Mouse (Mus musculus): Measurements from ENCODE around the gene Pax2. TPM values are rescaled to one million over a fixed set of nuclear protein-coding genes. Genes with fewer than 3 reads are reported as not detected.

The Pax2 gene
- total and polyA plus RNA-seq, 3 experiments: not detected

GRCm38 (mm10) chr19:44756421-44757230 lies 781 bp downstream of the Pax2 start:
- Histone ChIP-seq H3K9ac (ENCODE audit: control insufficient read depth, low read depth, low read length, poor library complexity, severe bottlenecking) (no peak overlapping the region), H3K27me3 (ENCODE audit: control insufficient read depth in 1 of 2, insufficient read depth in 2 of 2, low read length in 2 of 2) (no peaks in the 10 kb centered on the region), H3K27ac (ENCODE audit: control insufficient read depth, low read depth, low read length) (no peak overlapping the region), H3K4me1 (ENCODE audit: control insufficient read depth in 1 of 2, insufficient read depth in 2 of 2, low read length in 2 of 2) (no peaks in the 10 kb centered on the region), H3K9me3 (replicated peaks; ENCODE audit: insufficient read depth, low read length) (no peaks in the 10 kb centered on the region), H3K79me2 (ENCODE audit: control insufficient read depth, insufficient read depth, low read length, poor library complexity) (no peaks in the 10 kb centered on the region), H3K4me3 (ENCODE audit: control insufficient read depth in 1 of 2, insufficient read depth in 1 of 2, low read depth in 2 of 2, low read length in 2 of 2) (no peak overlapping the region), H3K36me3 (ENCODE audit: control insufficient read depth in 1 of 2, insufficient read depth in 2 of 2, low read length in 2 of 2) (no peaks in the 10 kb centered on the region)
- DNase-seq (ENCODE audit: low read depth, low spot score): no peak
- TF ChIP-seq USF2 (IDR thresholded peaks at IDR 0.05; ENCODE audit: borderline replicate concordance in 1 of 2, insufficient read depth in 1 of 2, low read depth in 1 of 2, low read length in 2 of 2) (no peak), POLR2A (IDR thresholded peaks at IDR 0.05; ENCODE audit: control insufficient read depth in 1 of 2, insufficient read depth in 1 of 2, low read depth in 1 of 2, low read length in 2 of 2, poor library complexity in 1 of 2) (no peak), RCOR1 (IDR thresholded peaks at IDR 0.05; ENCODE audit: low read depth, low read length) (no peak), ETS1 (IDR thresholded peaks at IDR 0.05; ENCODE audit: low read depth, low read length) (no peak), MAZ (IDR thresholded peaks at IDR 0.05; ENCODE audit: low read depth, low read length) (no peak), KAT2A (conservative IDR thresholded peaks at IDR 0.05; ENCODE audit: low read depth, low read length) (no peak), NELFE (IDR thresholded peaks at IDR 0.05; ENCODE audit: low read depth, low read length) (no peak), TAL1 (IDR thresholded peaks at IDR 0.05; ENCODE audit: low read length) (no peak), TBP (IDR thresholded peaks at IDR 0.05; ENCODE audit: low read depth, low read length) (no peak), USF1 (IDR thresholded peaks at IDR 0.05; ENCODE audit: low read depth, low read length) (no peak), E2F4 (IDR thresholded peaks at IDR 0.05; ENCODE audit: borderline replicate concordance, low read depth, low read length) (no peak), ZC3H11A (IDR thresholded peaks at IDR 0.05; ENCODE audit: low read depth, low read length) (no peak), BHLHE40 (IDR thresholded peaks at IDR 0.05; ENCODE audit: borderline replicate concordance, low read depth, low read length) (no peak), TCF12 (IDR thresholded peaks at IDR 0.05; ENCODE audit: low read depth, low read length) (no peak), MAX (IDR thresholded peaks at IDR 0.05; ENCODE audit: low read length) (no peak), POLR2AphosphoS5 (IDR thresholded peaks at IDR 0.05; ENCODE audit: borderline replicate concordance, low read depth, low read length) (no peak), ELF1 (IDR thresholded peaks at IDR 0.05; ENCODE audit: low read depth, low read length) (no peak), CTCF (IDR thresholded peaks at IDR 0.05 in 2 of 3, conservative IDR thresholded peaks at IDR 0.05 in 1 of 3; ENCODE audit: control insufficient read depth in 1 of 3, insufficient read depth in 1 of 3, low read depth in 2 of 3, low read length in 3 of 3, poor library complexity in 1 of 3, severe bottlenecking in 1 of 3) (no peak), HCFC1 (IDR thresholded peaks at IDR 0.05; ENCODE audit: low read depth, low read length) (no peak), ZKSCAN1 (IDR thresholded peaks at IDR 0.05; ENCODE audit: low read depth, low read length) (no peak)
